Mouse (Mus musculus) spleen, postnatal 10 days (tissue): ENCODE data around the gene Matk.

ENCODE experiments used
- DNase-seq, 2 experiments: peaks; one replicate each; pipeline ENCODE4 v3.0.0; 2021 to 2022; ENCODE audit warnings: low spot score in 2 of 2

Gene Matk

DNA sequence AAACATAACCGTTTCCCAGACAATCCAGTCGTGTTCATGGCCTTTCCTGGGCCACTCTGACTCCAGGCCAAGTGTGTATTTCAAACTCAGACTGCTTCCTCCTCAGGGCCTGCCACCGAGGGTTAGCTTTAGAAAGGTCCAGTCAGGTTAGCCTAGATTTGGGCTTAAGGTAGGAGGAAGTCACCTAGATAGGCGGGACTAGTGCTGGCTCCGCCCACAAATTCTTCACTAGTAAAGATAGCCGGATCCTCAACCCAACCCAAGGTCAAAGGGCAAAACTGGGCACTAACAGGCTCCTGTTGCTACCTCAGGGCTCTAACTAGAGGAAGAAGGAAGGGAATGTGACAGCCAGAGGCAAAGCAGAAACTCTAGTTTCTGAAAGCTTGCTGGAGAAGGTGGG, 33.9 kb downstream of the Matk start:
- peak in 1 of 2 experiments; percentile 53 for DNase-seq

DNA sequence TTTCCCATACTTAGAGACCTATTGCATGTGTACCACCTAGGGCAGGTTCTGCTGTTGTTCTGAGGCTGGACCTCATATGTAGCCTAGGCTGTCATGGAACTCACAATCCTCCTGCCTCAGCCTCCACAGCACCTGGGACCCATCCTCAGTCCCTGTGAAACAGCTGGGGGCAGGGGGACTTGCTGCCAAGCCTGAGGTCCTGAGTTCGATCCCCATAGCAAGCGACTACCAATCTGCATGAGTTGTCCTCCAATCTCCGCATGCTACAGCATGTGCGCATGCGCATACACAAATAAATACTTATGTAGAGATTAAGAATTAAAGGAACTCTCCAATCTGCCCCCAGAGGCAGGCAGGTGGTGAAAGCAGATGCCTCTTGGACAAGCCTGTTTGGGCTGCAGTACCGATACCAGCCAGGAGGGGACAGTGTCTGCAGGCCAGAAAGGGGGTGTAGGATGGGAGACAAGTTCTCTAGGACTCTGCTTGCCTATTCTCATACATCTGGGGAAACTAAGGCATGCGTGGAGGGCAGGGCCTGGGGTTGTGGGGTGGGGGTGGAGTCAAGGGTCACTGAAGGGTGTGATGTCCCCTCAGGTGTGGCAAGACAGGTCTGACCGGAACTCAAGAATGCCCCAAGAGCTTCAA, 34.9 kb downstream of the Matk start:
- peak; percentile 78 to 90 for DNase-seq

DNA sequence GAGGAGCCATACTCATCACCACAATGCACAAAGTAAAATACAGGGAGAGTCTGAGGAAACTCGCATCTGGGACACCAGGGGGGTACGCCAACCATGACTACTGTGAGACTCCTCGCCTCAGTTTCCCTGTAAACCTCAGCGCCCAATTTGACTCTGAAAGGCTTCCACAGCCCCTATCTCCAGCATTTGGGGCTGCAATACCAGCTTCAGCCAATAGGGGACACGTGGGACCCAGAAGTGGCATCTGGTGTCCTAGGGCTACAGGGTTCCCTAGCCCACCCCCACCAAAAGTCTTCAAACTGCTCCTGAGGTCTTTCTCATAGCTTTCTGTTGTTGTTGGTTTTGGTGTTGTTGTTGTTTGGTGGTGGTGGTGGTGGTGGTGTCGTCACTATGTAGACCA, 35.9 kb downstream of the Matk start:
- peak; percentile 62 to 81 for DNase-seq

DNA sequence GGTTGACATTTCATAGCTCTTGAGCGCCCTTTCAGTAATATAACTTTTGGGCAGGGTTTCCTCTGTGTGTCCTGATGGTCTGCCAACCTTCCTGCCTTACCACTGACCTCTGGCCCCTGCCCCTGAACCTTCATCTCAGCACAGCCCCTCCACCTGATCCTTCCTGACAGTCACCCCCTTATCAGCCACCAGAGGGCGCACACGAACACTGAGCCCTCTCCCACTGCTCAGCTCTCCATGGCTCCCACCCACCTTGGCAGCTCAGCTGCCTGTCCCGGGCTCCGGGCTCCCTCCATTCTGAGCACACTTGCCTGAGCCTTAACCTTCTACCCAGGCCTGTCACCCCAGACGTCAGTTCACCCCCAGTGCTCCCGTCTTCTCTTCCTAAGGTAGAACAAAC, 36.5 kb downstream of the Matk start:
- DNase-seq, result peak in 1 of 2 experiments; percentile 79

DNA sequence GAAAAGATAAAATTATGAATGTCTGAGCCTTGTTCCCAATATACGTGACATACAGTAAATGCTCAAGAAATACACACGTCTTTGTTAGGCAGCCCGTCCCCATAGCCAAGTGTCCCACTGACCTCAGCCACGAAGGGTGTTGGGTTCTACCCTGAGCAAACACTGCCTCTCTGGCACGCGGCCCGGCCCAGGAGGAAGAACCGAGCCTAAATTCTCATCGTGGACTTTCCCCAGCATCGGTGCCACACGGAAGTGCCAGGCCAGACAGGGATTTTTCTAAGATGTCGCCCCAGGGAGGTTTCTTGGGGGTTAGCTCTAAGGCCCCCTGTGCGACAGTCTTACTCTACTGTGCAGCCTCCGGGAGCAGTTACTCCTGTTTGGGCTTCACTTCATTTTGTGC, 37.1 kb downstream of the Matk start:
- DNase-seq, result no peak

DNA sequence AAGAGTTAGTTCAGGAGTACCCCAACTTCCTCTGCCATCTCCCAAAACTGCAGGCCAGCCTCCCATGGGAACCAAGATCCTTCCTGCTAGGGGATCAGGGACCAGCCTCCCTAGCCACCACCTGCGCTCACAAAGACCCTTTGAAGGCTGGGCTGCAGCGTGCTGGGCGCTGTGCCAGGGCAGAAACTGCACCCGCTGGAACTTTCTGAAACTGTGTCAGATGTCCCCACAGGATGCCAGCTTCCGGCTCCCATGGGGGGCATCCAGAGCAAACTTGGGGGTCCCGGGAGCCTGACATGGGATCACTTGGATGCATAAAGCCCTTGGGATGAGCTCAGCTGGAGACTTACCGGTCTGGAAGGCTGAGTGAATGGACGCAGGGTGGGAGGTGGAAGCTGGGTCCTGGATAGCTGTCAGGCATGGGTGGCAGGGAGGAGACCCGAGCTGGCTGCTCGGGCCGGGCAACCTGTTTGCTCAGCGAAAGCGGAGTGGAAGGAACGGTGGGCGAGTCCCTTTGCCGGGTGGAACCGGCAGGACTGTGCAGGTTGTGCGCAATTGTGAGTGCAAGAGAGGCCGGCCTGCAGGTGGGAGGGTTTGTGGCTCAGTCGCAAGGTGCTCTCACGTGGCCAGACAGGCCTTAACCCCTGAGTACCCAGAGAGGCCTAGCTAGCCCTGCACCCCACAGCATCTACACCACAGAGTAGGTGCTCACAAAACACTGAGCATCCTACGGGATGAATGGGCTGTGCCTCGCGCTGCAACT, 38.1 kb downstream of the Matk start:
- no peak for DNase-seq

DNA sequence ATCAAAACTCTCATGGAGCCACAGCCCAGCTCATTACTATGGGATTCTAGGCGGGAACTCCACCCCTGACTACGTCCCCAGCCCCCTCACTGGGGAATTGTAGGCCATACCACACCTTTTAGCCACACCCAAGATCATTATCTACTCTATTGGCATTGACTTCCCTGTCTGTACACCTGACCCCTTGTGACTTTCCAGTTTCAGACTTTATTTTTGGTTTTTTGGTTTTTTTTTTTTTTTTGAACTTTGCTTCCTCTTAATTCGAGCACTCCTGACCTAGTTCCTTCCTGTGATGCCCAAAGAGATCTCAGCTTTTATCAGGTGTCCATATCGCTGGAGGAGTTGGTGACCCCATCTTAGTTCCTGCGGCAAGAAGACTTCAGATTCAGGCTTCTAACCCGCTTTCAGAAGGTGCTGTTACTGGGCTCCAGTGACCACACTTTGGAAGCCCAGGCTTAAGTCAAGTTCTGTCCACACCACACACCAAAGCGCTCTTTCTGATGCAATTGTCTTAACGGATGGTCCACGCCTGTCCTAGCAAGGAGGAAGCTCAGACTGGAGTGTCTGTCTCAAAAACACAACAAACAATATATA, 38.9 kb downstream of the Matk start, which contains the start of gene Tjp3:
Gene Tjp3 (minus strand): TSS at position 71 of the 594 bp plus-strand sequence.
- no peak for DNase-seq

DNA sequence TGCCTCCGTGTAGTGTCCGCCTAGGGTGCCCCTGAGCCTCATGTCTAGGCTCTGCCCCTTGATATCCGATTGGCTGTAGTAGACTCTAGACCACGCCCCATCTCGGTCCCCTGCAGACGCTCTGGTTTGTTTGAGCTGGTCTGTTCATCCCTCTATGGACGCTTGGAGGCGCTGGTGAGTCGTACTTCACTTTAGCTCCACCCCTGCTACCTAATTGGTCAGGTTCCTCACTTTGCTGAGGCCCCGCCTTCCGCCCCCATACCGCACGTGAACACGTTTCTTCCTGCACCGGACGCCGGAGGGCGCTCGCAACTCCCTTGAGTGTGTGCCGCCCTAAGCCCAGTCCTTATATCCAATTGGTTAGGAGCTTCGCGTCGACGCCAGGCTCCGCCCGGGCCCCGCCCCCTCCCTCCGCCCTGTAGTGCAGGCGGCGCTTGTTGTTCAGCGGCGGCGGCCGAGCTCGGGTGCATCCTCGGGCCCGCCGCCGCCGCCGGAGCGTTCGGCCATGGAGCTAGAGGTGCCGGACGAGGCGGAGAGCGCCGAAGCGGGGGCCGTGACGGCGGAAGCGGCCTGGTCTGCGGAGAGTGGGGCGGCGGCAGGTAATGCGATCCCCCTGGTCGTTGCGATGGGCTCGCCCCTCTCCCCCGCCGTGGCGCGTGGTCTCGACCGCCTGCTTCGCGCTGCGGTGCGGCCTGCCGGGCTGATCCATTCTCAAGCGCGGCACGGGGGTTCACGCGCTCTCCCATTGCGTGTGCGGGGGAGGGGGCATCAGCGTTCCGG, 40.0 kb downstream of the Matk start, which contains the start of gene Pip5k1c:
Gene Pip5k1c (plus strand): TSS at position 410 of the 780 bp plus-strand sequence.
- DNase-seq, result peak; percentile 98 to 99

DNA sequence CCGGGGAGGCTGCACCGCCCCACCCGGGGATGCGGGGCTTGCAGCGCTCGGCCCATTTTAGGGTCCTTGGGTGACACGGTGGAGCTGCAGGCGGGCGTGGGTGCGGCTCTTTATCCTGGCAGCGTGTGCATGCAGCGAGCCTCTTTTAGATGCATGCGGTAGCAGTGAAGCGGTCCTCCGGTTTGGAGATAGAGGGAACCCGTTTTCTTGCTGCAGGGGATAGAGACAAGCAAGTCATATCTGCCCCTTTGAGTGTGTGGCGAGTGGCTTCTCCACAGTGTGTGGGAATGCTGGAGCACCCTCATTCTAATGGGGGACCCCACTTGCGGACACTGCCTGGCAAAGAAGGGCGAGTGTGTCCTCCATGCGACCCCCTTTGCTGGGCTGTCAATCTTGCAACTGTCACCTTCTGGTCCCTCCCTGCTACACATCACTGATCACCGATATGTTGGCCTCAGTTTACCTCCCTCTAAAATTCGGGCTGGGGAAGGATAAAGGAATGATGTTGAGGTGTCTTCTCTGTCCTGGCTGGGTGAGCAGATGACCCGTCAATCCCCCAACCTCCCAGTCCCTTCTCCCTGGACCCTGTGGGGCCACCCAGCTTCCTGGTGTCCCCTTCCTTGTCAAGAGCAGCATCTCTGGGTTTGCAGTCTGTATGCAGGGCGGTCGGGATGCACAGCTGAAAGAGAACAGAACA, 40.7 kb downstream of the Matk start:
- no peak for DNase-seq

DNA sequence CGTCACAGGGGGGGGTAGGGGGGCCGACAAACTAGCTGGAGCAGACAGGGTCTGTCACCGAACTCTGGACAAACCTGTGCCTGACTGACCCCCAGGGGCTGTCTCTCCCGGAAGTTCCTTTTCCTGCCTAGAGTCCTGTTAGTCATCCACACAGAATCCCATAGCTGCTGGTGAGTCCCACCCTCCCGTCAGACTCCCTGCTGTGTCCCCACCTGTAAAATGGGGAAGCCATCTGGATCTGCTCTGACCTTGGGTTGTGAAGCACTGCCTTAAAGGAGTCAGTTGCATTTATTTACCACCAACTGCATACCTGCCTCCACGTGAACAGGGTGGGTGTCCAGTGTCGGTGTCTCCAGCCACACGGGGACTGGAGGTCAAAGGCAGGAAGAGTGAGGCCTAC, 41.7 kb downstream of the Matk start:
- DNase-seq, result no peak

DNA sequence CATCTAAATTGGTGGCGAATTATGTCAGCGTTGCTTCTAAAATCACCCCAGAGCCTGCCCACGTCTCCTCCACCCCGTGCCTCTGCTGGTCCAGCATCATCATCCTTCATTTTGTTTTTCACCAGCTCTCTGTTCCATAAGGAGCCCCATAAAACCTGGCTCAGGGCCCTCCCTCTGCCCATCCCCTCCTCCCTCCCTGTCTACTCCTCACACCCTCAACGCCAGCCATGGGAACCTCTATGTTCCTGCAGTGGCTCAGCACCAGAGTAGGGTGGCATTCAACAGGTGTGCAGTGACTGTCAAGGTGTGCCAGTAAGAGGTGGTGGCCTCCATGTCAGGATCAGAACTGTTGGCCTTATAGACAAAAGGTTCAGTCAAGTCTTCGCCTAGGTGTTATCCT, 42.5 kb downstream of the Matk start:
- DNase-seq, result no peak

DNA sequence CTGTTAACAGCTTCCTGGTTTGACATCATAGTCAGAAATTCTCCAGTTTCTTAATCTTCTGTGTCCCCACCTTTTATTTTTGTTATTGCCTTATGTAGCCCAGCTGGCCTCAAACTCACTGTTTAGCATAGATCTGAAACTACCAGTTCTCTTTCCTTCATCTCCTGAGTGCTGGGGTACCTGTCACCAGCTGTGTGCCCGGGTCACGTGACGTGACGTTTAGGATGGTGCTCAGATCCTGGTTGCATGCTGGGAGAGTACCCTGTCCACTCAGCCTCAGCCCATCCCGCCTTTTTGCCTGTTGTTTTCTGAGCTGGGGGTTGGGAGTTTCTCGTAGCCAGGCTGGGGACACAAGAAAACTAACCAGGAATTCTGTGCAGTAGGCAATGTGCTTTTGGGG, 44.5 kb downstream of the Matk start:
- peak in 1 of 2 experiments; percentile 64 for DNase-seq

DNA sequence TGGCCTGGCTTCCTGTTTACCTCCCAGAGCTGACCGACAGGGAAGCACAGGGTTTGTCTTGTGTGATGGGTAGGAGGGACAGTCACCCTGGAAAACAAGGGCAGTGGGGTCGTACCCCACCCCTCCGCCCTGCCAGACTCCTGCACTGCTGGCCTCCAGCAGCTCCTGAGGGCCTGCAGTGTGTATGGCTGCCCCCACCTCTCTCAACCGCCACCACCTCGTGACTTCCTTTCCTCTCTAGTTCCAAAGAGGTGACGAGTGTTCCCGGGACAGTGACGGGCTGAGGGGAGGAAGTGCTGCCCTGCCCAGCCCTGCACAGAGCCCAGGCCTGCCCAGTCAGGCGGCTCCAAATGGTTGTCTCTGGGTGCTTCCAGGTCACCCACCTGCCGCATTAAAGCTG, 45.1 kb downstream of the Matk start:
- DNase-seq, result peak in 1 of 2 experiments; percentile 59

DNA sequence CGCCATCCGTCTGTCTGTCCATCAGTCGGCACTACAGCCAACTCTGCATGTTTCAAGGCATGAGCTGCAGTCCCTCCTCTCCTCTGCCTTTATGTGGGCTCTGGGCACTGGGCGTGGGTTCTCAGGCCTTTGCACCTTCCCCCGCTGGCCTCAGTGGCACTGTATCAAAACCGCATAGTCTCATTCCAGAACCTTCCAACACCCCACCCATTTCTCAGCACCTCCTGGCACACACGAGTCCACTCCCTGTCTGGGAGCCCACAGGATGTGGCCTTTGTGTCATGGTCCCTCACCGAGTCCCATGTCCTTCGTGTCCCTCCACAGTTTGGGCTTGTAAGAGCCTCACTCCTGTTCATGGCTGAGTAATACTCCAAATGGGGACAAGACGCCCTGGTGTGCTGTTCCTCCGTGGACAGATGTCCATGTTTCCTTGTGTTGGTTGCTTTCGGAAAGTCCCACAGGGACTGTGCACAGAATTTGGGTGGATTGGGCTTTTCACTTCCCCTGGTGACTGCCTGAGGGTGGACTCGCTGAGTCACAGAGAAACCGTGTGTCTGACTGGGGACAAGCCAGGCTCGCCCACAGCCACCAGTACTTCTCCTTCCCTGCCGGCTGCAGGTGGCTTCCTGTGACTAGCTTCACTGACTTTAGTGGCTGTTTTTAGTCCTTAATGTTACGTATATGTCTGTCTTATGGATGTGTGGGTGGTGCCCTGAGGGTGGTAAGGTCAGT, 45.8 kb downstream of the Matk start:
- peak in 1 of 2 experiments; percentile 67 for DNase-seq

DNA sequence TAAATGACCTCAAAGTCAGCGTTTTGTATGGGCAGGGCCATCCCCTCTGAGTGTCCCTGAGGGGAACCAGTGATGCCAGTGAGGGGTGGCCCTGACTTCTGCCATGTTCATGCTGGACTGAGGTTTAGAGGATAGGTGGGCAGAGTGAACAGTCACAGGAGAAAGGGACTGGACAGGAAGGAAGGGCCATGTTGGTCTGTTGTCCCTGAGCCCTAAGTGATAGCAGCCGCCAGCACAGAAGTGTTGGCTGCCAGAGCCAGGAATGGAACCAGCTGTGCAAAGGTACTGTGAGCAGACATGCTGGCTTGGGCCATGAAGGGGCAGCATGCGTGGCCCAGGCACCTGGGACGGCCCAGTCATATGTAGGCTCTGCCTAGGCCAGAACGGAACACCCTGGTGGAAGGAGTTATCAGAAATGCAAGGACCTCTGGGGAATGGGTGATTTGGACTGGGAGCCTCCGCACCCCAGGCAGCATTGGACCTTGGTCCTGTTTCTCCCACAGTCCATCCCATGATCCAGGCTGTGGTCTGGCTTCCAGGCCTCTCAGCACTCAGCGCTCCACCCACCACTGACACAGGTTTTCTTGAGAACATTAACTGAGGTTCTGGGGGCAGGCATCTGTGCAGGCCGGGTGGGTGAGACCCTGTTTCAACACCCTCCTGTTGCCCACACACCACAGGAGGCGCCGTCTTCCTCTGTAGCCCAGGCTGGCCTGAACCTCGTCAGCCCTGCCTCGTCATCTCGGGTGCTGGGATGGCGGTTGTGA, 47.0 kb downstream of the Matk start:
- no peak for DNase-seq

DNA sequence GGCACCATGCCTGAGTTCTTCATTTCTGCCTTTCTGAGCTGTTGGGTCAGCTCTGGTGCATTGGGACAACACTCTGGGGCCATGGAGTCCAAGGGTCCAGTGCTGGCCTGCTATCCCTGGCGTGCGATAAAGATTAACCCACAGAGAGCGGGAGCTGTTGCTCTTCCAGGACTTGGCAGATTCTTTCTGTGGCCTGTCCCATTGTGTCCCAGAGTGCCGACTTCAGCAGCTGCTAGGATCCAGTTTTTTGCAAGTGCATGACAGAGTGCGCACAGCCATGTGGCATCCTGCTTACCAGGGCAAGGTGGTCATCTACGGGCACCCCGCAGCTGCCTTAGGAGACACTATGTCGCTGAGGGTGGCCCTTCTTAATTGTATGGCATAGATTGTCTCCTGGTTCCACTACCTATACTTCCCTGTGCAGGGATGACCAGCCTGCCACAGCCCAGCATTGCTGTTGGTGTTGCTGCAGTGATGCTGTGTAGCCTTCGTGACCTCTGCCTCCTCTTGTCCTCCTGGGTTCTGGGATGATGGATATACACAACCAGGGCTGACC, 47.7 kb downstream of the Matk start:
- DNase-seq, result no peak

DNA sequence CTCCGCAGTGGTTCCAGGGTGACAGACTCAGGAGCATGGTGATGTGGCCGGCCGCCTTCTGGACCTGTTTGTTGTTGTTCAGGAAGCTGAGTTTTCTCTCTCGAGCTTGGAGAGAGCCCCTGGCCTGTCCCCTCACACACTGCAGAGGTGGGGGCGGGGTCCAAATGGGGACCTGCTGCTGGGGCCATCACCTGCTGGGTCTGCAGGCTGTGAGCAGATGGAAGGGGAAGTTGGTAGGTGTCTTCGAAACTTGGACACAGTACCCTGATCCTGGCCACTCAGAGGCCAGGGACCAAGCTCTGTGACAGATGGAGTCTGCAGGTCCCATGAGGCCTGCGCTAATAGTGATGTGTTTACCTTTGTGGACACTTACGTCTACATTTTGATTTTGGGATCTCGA, 48.6 kb downstream of the Matk start:
- no peak for DNase-seq

DNA sequence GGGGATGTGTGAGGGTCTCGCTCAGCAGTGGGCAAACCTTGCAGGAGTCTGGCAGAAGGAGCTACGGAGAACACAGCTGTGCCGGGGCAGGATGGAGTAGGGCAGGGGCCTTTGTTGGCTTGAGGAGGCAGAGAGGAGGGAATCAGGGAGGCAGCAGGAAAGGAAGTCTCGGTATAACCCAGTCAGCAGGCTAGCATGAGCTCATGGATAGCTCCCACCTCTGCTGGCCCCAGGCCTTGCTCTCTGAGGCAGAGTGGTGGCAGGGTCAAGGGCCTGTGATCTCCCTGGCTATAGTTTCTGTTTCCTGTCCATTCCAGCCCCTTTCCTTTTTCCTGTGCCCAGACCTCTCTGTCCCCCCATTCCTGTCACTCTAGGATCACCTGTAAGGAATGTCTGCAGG, 49.6 kb downstream of the Matk start:
- no peak for DNase-seq

DNA sequence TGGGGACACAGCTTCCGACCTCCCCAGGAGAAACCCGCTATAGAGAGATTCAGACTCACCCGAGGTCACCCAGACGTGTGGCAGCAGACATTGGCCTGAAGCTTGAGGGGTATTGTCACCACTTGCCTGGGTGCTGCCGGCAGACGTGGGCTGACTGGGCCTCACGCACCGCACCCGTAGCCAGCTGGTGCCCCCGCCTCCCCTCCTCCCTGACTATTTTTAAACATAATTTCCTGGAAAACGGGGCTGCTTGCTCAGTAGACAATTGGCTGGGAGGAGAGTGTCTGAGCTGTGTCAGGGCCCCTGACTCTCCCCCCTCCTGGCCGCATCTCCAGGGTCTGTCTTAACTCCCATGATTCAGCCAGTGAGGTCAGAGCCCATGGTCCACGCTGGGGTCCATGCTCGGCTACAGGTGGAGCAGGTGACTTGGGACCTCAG, 50.1 kb downstream of the Matk start:
- DNase-seq, result no peak

DNA sequence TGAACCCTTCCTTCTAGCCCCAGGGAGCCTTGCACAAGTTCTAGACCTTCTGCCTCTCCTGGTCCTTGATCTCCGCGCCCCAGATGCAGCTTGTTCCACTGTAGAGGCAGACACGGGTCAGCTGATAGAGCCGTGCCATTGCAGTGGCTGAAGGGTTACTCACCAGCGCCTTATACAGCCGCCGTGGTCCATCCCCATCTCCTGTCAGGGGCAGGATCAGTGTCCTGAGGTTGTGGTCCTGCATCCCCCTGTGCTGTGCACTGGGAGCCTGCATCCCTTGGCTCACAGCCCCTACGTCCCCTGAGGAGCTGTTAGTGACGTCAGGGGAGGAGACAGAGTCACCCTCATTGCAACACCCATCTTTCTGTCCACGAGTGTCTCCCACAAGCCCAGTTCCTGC, 50.5 kb downstream of the Matk start:
- no peak for DNase-seq
